Mouse (Mus musculus) gastrocnemius, adult 18-20 months (tissue): Measurements from ENCODE around the gene Fbxl8. TPM values are rescaled to one million over a fixed set of nuclear protein-coding genes. Genes with fewer than 3 reads are reported as not detected.
"Not testable (repeated sequence)": the region's sequence is repeated elsewhere in the genome, so short reads cannot be mapped to it uniquely, and the experiment has no call there.

Experiments
- DNase-seq: peaks from one replicate; pipeline ENCODE4 v3.0.0; 2021; ENCODE audit warnings: low spot score
- long read RNA-seq, 2 experiments: library from polyadenylated mRNA; stranded (forward); transcript quantifications; one replicate each; pipeline ENCODE4 v2.0.0; 2021
- total RNA-seq, 2 experiments: library from RNA; stranded (reverse); gene quantifications; 2 replicates each; pipeline ENCODE4 v1.2.3; 2021

The Fbxl8 gene
- under 1 TPM; 0.55 to 0.71 TPM for total RNA-seq
- long read RNA-seq, experiment 1, result 0 reads
- long read RNA-seq, experiment 2, result 0 reads

DNA sequence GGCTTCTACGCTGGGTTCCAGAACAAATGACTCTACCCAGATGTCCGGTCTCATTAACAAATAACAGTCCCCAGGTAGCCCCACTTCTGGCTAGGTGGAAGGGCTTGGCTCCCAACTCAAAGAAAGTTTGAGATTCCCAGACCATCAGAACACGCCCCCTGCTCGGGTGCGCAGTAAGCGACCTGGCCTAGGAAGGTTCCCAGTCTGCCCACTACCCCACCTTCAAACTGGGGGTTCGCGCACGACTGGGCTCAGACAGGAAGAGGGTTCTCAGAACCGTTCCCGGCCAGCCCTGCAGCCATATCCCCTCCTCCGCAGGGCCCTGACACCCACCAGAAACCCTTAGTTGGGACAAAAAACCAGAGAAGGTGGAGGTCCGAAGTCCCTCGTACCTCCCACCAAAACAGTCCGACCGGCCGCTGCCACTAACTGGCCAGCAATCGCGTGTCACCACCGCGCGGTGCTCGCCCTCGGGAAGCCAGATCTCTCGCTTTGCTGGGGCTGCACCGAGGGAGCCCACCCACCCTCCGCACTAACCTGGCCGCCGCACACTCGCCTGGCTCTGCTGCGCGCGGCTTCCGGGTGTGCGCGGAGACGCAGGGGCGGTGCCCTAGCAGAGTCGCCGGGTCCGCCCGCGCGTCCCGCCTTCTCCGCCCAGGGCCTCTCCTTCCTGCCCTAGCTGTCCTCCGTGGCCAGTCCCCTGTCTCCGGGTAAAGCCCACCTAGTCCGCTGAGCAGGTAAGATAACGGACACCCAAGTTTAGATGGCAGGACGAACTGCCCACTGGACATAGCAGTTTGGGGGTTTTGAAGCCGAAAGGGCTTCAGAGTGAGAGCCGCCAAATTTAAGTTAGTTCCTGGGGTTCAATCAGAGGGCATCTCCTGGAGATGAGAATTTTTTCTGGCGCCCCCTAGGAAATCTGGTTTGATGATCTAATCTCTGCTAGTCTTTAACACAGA, at the start of gene Fbxl8, which contains the start of gene Tradd:
TSS of gene Fbxl8 (plus strand) at position 625 of the 959 bp plus-strand sequence.
TSS of gene Tradd (minus strand) at position 586 of the 959 bp plus-strand sequence.
- DNase-seq, result peak; percentile 64

GRCm38 (mm10) chr8:105217926-105218522, 46.4 kb upstream of the Fbxl8 start:
- peak; percentile 56 for DNase-seq

DNA sequence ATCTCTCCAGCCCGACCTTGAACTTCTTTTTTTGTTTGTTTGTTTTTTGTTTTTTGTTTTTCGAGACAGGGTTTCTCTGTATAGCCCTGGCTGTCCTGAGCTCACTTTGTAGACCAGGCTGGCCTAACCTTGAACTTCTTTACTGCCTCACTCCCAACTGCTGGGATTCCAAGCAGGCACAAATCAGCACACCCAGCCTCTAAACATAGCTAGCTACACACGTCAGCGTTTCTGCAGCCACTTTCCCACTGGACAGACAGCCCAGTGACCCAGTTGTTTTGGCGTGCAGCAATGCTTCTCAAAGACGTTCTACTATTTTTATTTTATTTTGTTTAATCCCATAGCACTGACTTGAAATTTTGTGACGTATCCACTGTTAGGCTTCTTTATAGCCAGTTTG, 40.6 kb upstream of the Fbxl8 start:
- peak; percentile 50 for DNase-seq

DNA sequence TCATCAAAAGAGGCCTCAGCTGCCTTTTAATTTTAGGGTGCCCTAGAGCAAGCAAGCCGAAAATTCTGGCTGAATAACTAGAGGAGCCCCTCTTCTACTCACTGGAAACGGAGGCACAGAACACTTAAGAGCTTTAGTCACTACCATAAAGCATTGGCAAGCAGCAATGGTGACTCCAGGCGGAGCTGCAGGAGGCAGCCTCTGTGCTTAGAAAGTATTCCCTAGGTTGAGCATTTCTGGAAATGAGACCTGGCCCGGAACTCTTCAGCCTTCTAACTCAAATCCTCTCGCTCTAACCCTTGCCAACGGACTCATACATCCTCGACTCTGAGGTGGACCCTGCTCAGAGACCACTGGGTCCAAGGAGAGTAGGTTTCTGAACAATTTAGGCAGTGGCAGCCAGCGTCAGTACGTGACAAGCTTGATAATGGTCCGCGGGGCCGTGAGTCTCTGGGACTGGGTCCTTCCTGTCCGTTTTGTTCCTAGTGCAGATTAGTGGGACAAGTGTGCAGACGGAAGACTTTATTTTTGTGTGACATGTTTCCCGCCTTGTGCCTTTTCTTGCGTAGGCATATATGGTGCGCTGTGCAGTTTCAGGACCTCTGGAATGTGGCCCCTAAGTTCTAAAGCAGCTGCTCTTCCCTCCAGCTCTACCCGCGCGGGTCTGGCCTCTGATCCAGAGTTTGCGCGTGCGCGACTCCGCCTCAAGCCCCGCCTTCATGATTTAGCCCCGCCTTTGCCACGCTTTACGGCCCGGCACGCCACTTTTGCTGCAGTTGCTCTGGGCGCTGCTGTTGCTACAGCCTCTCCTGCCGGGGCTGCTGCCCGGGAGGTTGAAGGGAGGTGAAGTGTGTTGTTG, 39.8 kb upstream of the Fbxl8 start, which contains the start of gene D230025D16Rik:
TSS of gene D230025D16Rik (plus strand) at position 733 of the 859 bp plus-strand sequence.
- DNase-seq, result peak; percentile 96

DNA sequence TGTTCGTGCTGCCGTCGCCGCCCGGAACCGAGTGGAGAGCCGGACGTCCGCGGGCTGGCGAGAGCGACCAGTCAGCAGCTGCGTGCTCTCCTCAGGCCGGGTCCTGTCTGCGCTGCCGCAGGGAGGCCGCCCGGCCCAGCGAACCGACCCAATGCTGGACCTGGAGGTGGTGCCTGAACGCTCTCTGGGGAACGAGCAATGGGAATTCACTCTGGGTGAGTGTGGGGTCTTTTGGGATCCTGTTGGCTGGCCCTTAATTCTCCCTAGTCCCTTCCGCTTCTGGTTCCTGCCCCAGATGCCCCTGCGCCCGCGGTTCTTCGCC, 39.2 kb upstream of the Fbxl8 start:
- DNase-seq, result no peak

DNA sequence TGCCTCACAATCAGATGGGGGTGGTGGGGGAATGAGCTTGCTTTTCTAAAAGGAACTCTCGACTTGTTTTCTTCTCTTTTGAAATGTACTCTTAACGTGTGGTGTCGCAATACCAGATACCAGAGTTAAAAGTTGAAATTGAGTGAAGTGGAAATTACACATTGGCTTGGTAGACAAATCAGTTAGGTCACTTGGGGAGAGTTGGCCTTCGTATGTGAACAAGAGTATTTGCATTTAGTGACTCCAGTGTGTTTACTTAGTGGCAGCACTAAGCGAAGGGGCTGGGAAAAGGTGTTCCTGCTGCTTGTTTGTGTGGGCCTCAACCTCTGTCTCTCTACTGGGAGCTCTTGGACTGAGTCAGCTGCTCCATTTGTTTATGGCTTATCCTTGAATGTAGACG, 38.5 kb upstream of the Fbxl8 start:
- DNase-seq, result no peak

GRCm38 (mm10) chr8:105231503-105232320, 32.7 kb upstream of the Fbxl8 start:
- no peak for DNase-seq

DNA sequence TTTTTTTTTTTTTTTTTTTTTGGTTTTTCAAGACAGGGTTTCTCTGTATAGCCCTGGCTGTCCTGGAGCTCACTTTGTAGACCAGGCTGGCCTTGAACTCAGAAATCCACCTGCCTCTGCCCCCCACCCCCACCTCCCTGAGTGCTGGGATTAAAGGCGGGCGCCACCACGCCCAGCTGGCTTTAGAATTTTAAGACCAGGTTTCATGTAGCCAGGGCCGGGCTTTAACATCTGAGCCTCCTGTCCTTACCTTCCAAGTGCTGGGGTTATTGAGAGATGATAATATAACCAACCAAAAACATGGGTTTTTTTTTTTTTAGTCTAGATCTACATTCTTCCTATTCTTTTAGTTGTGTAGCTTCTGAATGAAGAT, 32.1 kb upstream of the Fbxl8 start:
- DNase-seq, result not testable (repeated sequence)

DNA sequence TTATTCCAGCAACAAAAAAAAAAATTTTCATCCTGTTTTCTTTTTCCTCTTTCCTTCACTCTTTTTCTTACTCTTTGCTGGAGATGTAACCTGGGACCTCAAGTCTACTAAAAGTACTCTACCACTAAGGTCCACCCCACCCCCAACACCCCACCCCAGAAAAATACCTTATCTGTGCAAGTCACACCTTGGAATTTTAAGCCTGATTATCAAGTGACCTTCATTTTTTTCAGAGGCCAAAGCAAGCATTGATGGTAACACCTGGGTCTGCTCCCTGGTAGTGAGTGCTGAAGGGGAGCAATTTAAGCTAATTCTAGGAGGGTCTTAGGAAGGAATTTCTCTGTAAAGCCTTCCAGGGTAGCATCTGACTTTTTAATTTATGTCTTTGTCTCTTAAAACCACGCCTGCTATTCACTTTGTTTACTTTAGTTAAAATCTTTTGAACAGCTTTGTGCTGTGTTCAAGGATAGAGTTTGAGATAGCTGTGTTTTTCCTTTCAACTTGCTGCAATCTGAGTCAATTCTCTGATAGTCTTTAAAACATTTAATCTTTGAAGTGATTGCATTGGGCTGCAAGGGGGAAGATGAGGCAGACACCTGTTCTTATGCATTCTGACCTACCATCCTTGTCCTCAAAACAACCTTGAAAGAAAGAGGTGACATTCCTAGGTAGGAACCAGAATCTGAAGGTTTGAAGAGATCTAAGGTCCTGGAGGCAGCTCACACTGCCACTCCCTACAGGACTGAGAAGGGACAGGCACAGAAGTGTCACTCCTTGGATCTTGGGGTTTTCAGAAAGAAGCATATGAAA, 31.1 kb upstream of the Fbxl8 start:
- no peak for DNase-seq

GRCm38 (mm10) chr8:105235206-105235605, 29.2 kb upstream of the Fbxl8 start:
- DNase-seq, result peak; percentile 67

DNA sequence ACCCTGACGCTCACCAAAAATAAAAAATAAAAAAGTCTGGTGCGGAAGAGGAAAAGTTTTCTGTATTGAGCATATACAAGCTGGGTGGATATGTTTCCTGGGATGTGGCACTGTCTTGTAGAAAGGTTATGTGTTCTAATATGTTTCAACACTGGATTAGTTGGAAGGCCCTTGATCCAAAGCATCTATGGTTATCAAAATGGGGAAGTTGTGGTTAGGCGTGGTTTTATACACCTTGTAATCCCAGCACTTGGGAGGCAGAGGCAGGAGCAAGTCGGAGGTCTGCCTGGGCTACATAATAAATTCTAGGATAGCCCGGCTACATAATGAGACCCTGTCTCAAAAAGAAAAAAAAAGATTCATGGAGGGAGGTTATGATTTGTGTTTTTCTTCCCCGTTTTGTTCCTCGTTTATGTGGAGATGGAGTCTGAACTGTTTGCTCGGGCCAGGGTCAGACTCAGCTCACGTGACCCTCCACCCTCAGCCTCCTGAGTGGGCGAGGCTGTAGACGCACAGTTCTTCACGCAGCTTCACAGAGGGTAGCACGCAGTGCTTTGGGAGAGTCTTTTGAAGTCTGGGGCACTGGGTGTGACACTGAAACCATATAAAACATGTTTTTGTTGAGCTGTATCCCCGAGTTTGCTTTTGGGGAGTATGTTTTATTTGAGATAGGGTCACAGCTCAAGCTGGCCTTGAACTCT, 26.9 kb upstream of the Fbxl8 start:
- no peak for DNase-seq

- no peak for DNase-seq
Measured at GRCm38 (mm10) chr8:105241016-105241415, 23.4 kb upstream of the Fbxl8 start.

DNA sequence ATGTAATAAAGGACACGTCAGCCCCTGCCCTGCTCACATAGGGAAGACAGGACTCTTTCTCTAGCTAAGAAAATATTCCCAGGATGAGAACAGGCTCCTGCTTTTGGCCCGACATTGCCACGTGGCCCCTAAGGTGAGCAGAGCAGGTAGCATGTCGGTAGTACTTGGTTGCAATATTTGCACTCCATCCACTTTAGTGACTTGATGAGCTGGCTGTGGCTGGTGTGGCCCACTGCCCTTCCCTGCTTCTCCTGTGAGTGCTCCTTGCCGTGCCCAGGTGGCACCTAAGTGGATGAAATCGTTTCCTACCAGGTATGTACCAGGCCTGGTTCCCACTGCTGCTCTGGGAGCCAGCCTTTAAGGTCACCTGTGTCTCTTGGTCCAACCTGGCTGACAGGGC, 12.5 kb upstream of the Fbxl8 start:
- DNase-seq, result no peak

DNA sequence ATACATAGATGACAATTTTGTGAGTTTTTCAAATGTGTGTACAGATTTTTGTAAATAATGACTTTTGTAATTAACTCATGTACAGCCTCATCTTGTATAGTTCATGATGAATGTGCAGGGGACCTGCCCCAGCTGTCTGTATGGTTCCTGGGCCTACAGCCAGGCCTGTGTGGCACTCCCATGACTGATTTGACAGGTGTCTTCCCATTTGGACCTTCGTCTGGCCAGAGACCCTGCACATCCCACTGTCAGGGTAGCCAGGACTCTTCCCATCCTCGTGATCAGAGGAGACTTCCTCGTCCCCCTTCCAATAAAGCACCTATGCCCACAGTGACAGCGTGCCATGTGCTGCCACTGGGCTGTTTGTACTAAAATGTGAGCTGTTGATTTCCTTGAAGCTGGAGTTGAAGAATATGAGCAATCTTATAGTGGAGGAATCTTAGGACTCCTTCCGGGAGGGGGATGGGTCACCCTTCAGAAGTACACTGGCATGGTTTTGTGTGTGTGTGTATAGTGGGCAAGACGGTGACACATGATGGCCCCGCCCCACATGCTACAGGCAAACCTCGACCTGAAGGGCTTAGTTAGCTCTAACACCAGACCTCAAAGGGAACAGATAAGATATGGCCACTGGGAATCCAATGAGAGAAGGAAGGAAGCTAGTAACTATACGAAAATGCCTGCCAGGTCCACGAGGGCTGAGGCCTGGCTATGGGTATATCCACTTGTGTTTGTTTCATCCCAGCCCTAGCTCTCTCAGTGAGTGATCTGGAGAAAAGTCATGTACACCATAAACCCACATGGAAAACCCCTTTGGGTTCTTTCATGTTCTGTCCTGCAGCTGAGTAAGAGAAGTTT, 11.5 kb upstream of the Fbxl8 start:
- DNase-seq, result no peak

DNA sequence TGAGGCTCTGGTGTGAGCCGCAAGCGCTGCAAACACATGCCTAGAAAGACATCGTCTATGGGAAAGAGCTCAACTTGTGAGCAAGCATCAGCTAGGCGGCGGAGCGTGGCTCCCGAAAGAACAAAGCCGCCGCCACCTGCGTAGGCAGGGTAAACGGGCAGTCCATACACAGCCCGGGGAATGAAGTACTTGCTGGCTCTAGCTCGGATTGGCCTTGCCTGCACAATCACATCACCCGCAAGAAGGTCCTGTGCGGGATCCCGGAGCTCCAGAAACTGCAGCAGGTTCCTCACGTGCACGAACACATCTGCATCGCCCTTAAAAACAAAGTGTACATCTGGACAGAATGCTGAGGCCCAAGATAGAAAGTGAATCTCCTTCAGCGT, 10.7 kb upstream of the Fbxl8 start:
- no peak for DNase-seq

- DNase-seq, result peak; percentile 88
Measured at GRCm38 (mm10) chr8:105254152-105254965, 10.1 kb upstream of the Fbxl8 start.

DNA sequence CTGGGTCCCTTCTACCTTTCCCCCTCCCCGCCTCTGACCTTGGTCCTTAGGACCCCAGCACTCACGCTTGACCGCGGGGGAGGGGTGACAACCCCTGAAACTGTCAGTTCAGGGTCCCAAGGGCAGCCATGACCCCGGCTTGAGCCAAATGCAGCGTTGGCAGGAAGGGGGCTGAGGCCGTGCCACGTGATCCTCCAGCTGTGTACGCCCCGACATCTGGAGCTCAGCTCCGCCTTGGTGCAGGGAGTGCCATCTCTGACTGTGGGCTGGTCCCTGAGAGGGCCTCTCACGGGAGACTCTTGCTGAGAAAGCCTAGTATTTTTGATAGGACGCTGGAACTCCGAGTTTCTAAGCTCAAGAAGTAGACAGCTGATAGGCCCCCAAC, 9.5 kb upstream of the Fbxl8 start, which contains the start of gene B3gnt9:
TSS of gene B3gnt9 (minus strand) at position 188 of the 385 bp plus-strand sequence.
- peak; percentile 79 for DNase-seq
